Mouse (Mus musculus): ENCODE results near the gene Hspa1b. TPM values are rescaled to one million over a fixed set of nuclear protein-coding genes. Genes with fewer than 3 reads are reported as not detected.
A peak's percentile ranks its signal among the peaks of the same experiment; 100 is the strongest.

Gene Hspa1b
- polyA plus RNA-seq, 1 experiment from 2014 or later = 0.12 TPM

- Histone ChIP-seq H3K36me3 (ENCODE audit: poor library complexity, severe bottlenecking) (peaks cover 54% of the 10 kb centered on the region), H3K9me3 (replicated peaks) (no peaks in the 10 kb centered on the region), H3K27me3 (no peaks in the 10 kb centered on the region), H3K27ac (no peak within 1 kb of the TSS), H3K9ac (no peak within 1 kb of the TSS; the same call in 1 of the 2 replicates), H3K4me2 (no peak within 1 kb of the TSS), H3K4me3 (no peak within 1 kb of the TSS), H3K4me1 (no peaks in the 10 kb centered on the region)
- no peak for ATAC-seq
- WGBS = 36% methylated on average over 18 of the region's 18 CpGs
These were observed 44.9 kb downstream of the Hspa1b start, which contains the start of gene Slc44a4 for GRCm38 (mm10) chr17:34913930-34914665. TSS of gene Slc44a4 (plus strand) at chr17:34914466.

- no peak overlapping the region for H3K4me2 ChIP-seq
- no peak overlapping the region for H3K9ac ChIP-seq
- H3K27me3 ChIP-seq = no peaks in the 10 kb centered on the region
- ATAC-seq = peak; percentile 74
- H3K27ac ChIP-seq = no peak overlapping the region
- H3K9me3 ChIP-seq (replicated peaks) = no peaks in the 10 kb centered on the region
- 49% methylated on average over 5 of the region's 5 CpGs for WGBS
- no peak overlapping the region for H3K4me3 ChIP-seq
- H3K4me1 ChIP-seq = no peaks in the 10 kb centered on the region
- peaks cover 76% of the 10 kb centered on the region for H3K36me3 ChIP-seq (ENCODE audit: poor library complexity, severe bottlenecking)
These were observed 47.1 kb downstream of the Hspa1b start for GRCm38 (mm10) chr17:34911945-34912351.

DNA sequence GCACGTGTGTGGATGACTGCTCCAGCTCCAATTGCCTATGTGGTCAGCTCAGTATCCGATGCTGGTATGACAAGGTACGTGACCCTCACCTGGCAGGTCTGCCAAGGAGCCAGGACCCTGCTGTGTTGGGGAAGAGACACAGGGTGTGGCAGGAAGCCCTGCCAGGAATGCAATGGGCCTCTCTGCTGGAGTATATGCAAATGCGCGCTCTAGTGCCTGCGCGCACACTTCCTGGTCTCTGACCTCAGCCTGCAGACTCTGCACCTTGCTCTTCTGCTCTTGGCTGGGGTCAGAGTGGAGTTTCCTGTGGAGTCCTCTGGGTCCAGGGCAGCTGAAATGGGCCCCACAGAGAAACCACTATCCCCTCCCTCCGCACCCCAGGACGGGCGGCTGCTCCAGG is 48.1 kb downstream of the Hspa1b start:
- Histone ChIP-seq H3K36me3 (ENCODE audit: poor library complexity, severe bottlenecking) (peaks cover 85% of the 10 kb centered on the region), H3K9ac (no peak overlapping the region), H3K27me3 (no peaks in the 10 kb centered on the region), H3K4me2 (no peak overlapping the region), H3K4me1 (no peaks in the 10 kb centered on the region), H3K27ac (no peak overlapping the region), H3K9me3 (replicated peaks) (no peaks in the 10 kb centered on the region), H3K4me3 (no peak overlapping the region)
- no peak for ATAC-seq
- 91% methylated on average over 10 of the region's 10 CpGs for WGBS

Other genes starting within 250 kb of the Hspa1b start
- not detected in 2 replicates for gene C4b, start 215.4 kb downstream of the Hspa1b start, polyA plus RNA-seq (2015; fragmentation: Nextera tagmentation; extraction: Ambion mirVana)
- not detected in 2 replicates for gene Cyp21a1, start 154.7 kb downstream of the Hspa1b start, polyA plus RNA-seq (2015; fragmentation: Nextera tagmentation; extraction: Ambion mirVana)
- 36.6 and 40.0 TPM in 2 replicates for gene Stk19, start 122.3 kb downstream of the Hspa1b start, polyA plus RNA-seq (2015; fragmentation: Nextera tagmentation; extraction: Ambion mirVana)
- 68.6 and 75.7 TPM in 2 replicates for gene Dxo, start 122.2 kb downstream of the Hspa1b start, polyA plus RNA-seq (2015; fragmentation: Nextera tagmentation; extraction: Ambion mirVana)
- 50.1 and 57.9 TPM in 2 replicates for gene Skiv2l, start 109.0 kb downstream of the Hspa1b start, polyA plus RNA-seq (2015; fragmentation: Nextera tagmentation; extraction: Ambion mirVana)
- gene Nelfe, start 108.8 kb downstream of the Hspa1b start, polyA plus RNA-seq (2015; fragmentation: Nextera tagmentation; extraction: Ambion mirVana) = 106 and 109 TPM in 2 replicates
- 1.9 and 2.0 TPM in 2 replicates for gene Cfb, start 96.7 kb downstream of the Hspa1b start, polyA plus RNA-seq (2015; fragmentation: Nextera tagmentation; extraction: Ambion mirVana)
- 7.8 and 9.7 TPM in 2 replicates for gene Zbtb12, start 79.8 kb downstream of the Hspa1b start, polyA plus RNA-seq (2015; fragmentation: Nextera tagmentation; extraction: Ambion mirVana)
- gene Gm20547, start 77.2 kb downstream of the Hspa1b start, polyA plus RNA-seq (2015; fragmentation: Nextera tagmentation; extraction: Ambion mirVana) = not detected in 2 replicates
- 0.74 and 1.4 TPM in 2 replicates for gene C2, start 61.0 kb downstream of the Hspa1b start, polyA plus RNA-seq (2015; fragmentation: Nextera tagmentation; extraction: Ambion mirVana)
- gene Ehmt2, start 60.8 kb downstream of the Hspa1b start, polyA plus RNA-seq (2015; fragmentation: Nextera tagmentation; extraction: Ambion mirVana) = 97.9 and 107 TPM in 2 replicates
- not detected in 2 replicates for gene Slc44a4, start 44.8 kb downstream of the Hspa1b start, polyA plus RNA-seq (2015; fragmentation: Nextera tagmentation; extraction: Ambion mirVana)
- gene Neu1, start 28.0 kb downstream of the Hspa1b start, polyA plus RNA-seq (2015; fragmentation: Nextera tagmentation; extraction: Ambion mirVana) = 18.0 and 18.7 TPM in 2 replicates
- not detected in 2 replicates for gene Gm20481, start 10.7 kb upstream of the Hspa1b start, polyA plus RNA-seq (2015; fragmentation: Nextera tagmentation; extraction: Ambion mirVana)
- 1.5 and 1.6 TPM in 2 replicates for gene Hspa1a, start 12.9 kb upstream of the Hspa1b start, polyA plus RNA-seq (2015; fragmentation: Nextera tagmentation; extraction: Ambion mirVana)
- 1.00 and 1.3 TPM in 2 replicates for gene Hspa1l, start 13.5 kb upstream of the Hspa1b start, polyA plus RNA-seq (2015; fragmentation: Nextera tagmentation; extraction: Ambion mirVana)
- 203 and 213 TPM in 2 replicates for gene Lsm2, start 22.6 kb upstream of the Hspa1b start, polyA plus RNA-seq (2015; fragmentation: Nextera tagmentation; extraction: Ambion mirVana)
- gene Vars, start 41.7 kb upstream of the Hspa1b start, polyA plus RNA-seq (2015; fragmentation: Nextera tagmentation; extraction: Ambion mirVana) = 88.4 and 104 TPM in 2 replicates
- 0.18 and 0.20 TPM in 2 replicates for gene Vwa7, start 57.3 kb upstream of the Hspa1b start, polyA plus RNA-seq (2015; fragmentation: Nextera tagmentation; extraction: Ambion mirVana)
- gene Sapcd1, start 68.8 kb upstream of the Hspa1b start, polyA plus RNA-seq (2015; fragmentation: Nextera tagmentation; extraction: Ambion mirVana) = 7.2 and 7.8 TPM in 2 replicates
- 4.5 and 5.9 TPM in 2 replicates for gene Msh5, start 87.5 kb upstream of the Hspa1b start, polyA plus RNA-seq (2015; fragmentation: Nextera tagmentation; extraction: Ambion mirVana)
- 141 and 147 TPM in 2 replicates for gene Clic1, start 90.7 kb upstream of the Hspa1b start, polyA plus RNA-seq (2015; fragmentation: Nextera tagmentation; extraction: Ambion mirVana)
- gene Ddah2, start 99.8 kb upstream of the Hspa1b start, polyA plus RNA-seq (2015; fragmentation: Nextera tagmentation; extraction: Ambion mirVana) = 543 and 566 TPM in 2 replicates
- not detected in 2 replicates for gene Ly6g6c, start 106.2 kb upstream of the Hspa1b start, polyA plus RNA-seq (2015; fragmentation: Nextera tagmentation; extraction: Ambion mirVana)
- 0.29 and 0.56 TPM in 2 replicates for gene Mpig6b, start 106.9 kb upstream of the Hspa1b start, polyA plus RNA-seq (2015; fragmentation: Nextera tagmentation; extraction: Ambion mirVana)
- 1.7 and 2.3 TPM in 2 replicates for gene Ly6g6e, start 117.7 kb upstream of the Hspa1b start, polyA plus RNA-seq (2015; fragmentation: Nextera tagmentation; extraction: Ambion mirVana)
- 0.58 and 0.81 TPM in 2 replicates for gene Ly6g6d, start 118.8 kb upstream of the Hspa1b start, polyA plus RNA-seq (2015; fragmentation: Nextera tagmentation; extraction: Ambion mirVana)
- gene Ly6g6f, start 126.4 kb upstream of the Hspa1b start, polyA plus RNA-seq (2015; fragmentation: Nextera tagmentation; extraction: Ambion mirVana) = 0.25 TPM in 1 of 2 replicates, not detected in the other
- gene Abhd16a, start 130.0 kb upstream of the Hspa1b start, polyA plus RNA-seq (2015; fragmentation: Nextera tagmentation; extraction: Ambion mirVana) = 74.9 and 77.6 TPM in 2 replicates
- gene Ly6g5c, start 149.0 kb upstream of the Hspa1b start, polyA plus RNA-seq (2015; fragmentation: Nextera tagmentation; extraction: Ambion mirVana) = not detected in 2 replicates
- 1.2 and 1.3 TPM in 2 replicates for gene Ly6g5b, start 156.2 kb upstream of the Hspa1b start, polyA plus RNA-seq (2015; fragmentation: Nextera tagmentation; extraction: Ambion mirVana)
- 32.4 and 33.3 TPM in 2 replicates for gene Gpank1, start 162.2 kb upstream of the Hspa1b start, polyA plus RNA-seq (2015; fragmentation: Nextera tagmentation; extraction: Ambion mirVana)
- gene Csnk2b, start 162.8 kb upstream of the Hspa1b start, polyA plus RNA-seq (2015; fragmentation: Nextera tagmentation; extraction: Ambion mirVana) = 339 and 356 TPM in 2 replicates
- 8.3 and 8.6 TPM in 2 replicates for gene D17H6S53E, start 167.1 kb upstream of the Hspa1b start, polyA plus RNA-seq (2015; fragmentation: Nextera tagmentation; extraction: Ambion mirVana)
- gene Apom, start 172.8 kb upstream of the Hspa1b start, polyA plus RNA-seq (2015; fragmentation: Nextera tagmentation; extraction: Ambion mirVana) = 0.93 and 0.99 TPM in 2 replicates
- gene Bag6, start 175.9 kb upstream of the Hspa1b start, polyA plus RNA-seq (2015; fragmentation: Nextera tagmentation; extraction: Ambion mirVana) = 82.5 and 82.6 TPM in 2 replicates
- 213 TPM in 2 replicates for gene Prrc2a, start 205.7 kb upstream of the Hspa1b start, polyA plus RNA-seq (2015; fragmentation: Nextera tagmentation; extraction: Ambion mirVana)
- gene Aif1, start 216.8 kb upstream of the Hspa1b start, polyA plus RNA-seq (2015; fragmentation: Nextera tagmentation; extraction: Ambion mirVana) = 5.6 and 6.0 TPM in 2 replicates
- gene Lst1, start 229.2 kb upstream of the Hspa1b start, polyA plus RNA-seq (2015; fragmentation: Nextera tagmentation; extraction: Ambion mirVana) = 3.5 and 4.2 TPM in 2 replicates
- gene Ltb, start 235.2 kb upstream of the Hspa1b start, polyA plus RNA-seq (2015; fragmentation: Nextera tagmentation; extraction: Ambion mirVana) = 0.20 TPM in 1 of 2 replicates, not detected in the other
- gene Tnf, start 242.8 kb upstream of the Hspa1b start, polyA plus RNA-seq (2015; fragmentation: Nextera tagmentation; extraction: Ambion mirVana) = not detected in 2 replicates
- 0.16 TPM in 1 of 2 replicates, not detected in the other for gene Lta, start 246.1 kb upstream of the Hspa1b start, polyA plus RNA-seq (2015; fragmentation: Nextera tagmentation; extraction: Ambion mirVana)

All from forebrain, embryonic 13.5 days (tissue).